Mouse (Mus musculus): Measurements from ENCODE around the gene Rcor1.

The Rcor1 gene

GRCm38 (mm10) chr12:111038976-111039612 is at the start of gene Rcor1:
Gene Rcor1, plus strand, starts transcription at chr12:111039351.
- in situ Hi-C loops (cut with MboI; ENCODE audit: unreplicated experiment in 2 of 2): no loop called here

DNA sequence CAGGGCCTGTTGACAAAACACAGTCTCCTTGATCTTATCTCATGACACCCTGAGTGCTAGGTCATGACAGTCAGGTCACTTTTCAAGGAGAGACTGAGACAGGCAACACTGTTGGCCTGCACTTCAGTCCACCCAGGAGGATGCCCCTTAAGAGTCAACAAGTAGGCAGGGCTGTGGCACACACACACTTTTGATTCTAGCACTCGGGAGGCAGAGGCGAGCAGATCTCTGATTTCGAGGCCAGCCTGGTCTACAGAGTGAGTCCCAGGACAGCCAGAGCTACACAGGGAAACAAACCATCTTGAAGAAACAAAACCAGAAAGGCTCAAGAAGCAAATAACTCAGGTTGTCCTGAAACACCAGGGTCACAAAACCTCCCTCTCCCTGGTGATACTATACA is 49.7 kb upstream of the Rcor1 start:
- in situ Hi-C loops (cut with MboI; ENCODE audit: unreplicated experiment in 2 of 2): loop anchor here in 1 of 2 experiments (10.0 kb wide), 1 partner anchor 145 kb away; the partner anchor contains the start of gene Mok

GRCm38 (mm10) chr12:110990500-110990899 is 48.7 kb upstream of the Rcor1 start:
- in situ Hi-C loops (cut with MboI; ENCODE audit: unreplicated experiment in 2 of 2): loop anchor here (5.0 to 10.0 kb wide), 3 partner anchors 53 to 396 kb away; no protein-coding TSS in a partner anchor

GRCm38 (mm10) chr12:110991361-110992127 is 47.6 kb upstream of the Rcor1 start:
- in situ Hi-C loops (cut with MboI; ENCODE audit: unreplicated experiment in 2 of 2): loop anchor here (5.0 to 10.0 kb wide), 3 partner anchors 54 to 397 kb away; no protein-coding TSS in a partner anchor

DNA sequence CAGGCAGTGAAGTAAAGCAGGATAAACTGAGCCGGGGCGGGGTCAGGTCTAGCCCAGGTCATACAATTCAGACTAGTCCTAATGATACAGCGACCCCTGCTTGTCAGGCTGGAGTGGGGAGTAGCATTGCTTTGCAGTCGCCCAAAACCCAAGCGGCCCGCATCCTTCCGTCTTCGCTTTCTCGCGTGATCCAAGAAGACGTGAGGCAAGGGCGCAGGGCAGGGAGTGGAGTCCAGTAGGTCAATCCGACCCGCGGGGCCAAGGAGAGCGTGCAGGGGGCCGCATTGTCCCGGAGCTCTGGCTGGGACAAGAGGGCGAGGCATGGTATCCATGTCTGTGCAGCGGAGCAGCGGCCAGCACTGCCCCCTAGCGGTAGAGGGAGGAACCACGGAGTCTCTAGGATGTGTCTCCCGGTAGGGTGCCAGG is 47.0 kb upstream of the Rcor1 start:
- in situ Hi-C loops (cut with MboI; ENCODE audit: unreplicated experiment in 2 of 2): loop anchor here (5.0 to 10.0 kb wide), 3 partner anchors 55 to 397 kb away; no protein-coding TSS in a partner anchor

GRCm38 (mm10) chr12:110992771-110993170 is 46.4 kb upstream of the Rcor1 start:
- in situ Hi-C loops (cut with MboI; ENCODE audit: unreplicated experiment in 2 of 2): loop anchor here (5.0 to 10.0 kb wide), 3 partner anchors 55 to 398 kb away; no protein-coding TSS in a partner anchor

GRCm38 (mm10) chr12:110993226-110993625 is 45.9 kb upstream of the Rcor1 start:
- in situ Hi-C loops (cut with MboI; ENCODE audit: unreplicated experiment in 2 of 2): loop anchor here (5.0 to 10.0 kb wide), 3 partner anchors 56 to 398 kb away; no protein-coding TSS in a partner anchor

DNA sequence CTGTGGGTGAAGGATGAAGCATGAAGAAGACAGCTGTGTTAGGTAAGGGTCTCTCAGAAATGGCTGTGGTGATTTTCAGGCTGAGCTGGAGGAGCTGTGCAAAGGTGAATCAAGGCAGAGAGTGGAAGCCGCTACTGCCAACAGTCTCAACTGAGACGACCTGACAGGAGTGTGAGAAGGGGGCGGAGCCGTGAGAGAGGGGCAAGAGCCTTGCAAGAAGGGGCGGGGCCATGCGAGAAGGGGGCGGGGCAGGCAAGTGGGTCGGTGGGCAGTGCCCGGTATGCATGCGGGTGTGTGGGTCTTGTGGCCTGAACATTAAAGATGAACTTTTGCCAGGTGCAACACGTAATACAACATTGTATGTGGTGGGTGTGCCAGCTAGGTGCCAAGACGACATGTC is 44.5 kb upstream of the Rcor1 start:
- in situ Hi-C loops (cut with MboI; ENCODE audit: unreplicated experiment in 2 of 2): loop anchor here (5.0 to 10.0 kb wide), 3 partner anchors 57 to 400 kb away; no protein-coding TSS in a partner anchor

DNA sequence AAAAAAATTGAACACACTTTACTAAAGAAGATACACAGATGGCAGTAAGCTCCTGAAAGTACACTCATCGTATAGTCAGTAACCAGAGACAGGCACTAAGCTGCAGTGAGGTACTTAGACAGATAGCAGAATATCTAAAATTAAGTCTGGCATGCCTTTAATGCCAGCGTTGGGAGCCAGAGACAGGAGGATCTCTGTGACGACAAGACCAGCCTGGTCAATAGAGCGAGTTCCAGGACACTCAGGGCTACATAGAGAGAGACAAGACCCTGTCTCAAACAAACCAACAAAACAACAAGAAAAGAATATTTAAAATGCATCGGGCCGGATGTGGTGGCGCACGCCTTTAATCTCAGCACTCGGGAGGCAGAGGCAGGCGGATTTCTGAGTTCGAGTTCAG is 41.1 kb upstream of the Rcor1 start:
- in situ Hi-C loops (cut with MboI; ENCODE audit: unreplicated experiment in 2 of 2): loop anchor here in 1 of 2 experiments (10.0 kb wide), 1 partner anchor 403 kb away; no protein-coding TSS in a partner anchor

GRCm38 (mm10) chr12:110999820-111000219 is 39.3 kb upstream of the Rcor1 start:
- in situ Hi-C loops (cut with MboI; ENCODE audit: unreplicated experiment in 2 of 2): loop anchor here in 1 of 2 experiments (10.0 kb wide), 1 partner anchor 405 kb away; no protein-coding TSS in a partner anchor

GRCm38 (mm10) chr12:111000956-111001355 is 38.2 kb upstream of the Rcor1 start:
- in situ Hi-C loops (cut with MboI; ENCODE audit: unreplicated experiment in 2 of 2): no loop called here

DNA sequence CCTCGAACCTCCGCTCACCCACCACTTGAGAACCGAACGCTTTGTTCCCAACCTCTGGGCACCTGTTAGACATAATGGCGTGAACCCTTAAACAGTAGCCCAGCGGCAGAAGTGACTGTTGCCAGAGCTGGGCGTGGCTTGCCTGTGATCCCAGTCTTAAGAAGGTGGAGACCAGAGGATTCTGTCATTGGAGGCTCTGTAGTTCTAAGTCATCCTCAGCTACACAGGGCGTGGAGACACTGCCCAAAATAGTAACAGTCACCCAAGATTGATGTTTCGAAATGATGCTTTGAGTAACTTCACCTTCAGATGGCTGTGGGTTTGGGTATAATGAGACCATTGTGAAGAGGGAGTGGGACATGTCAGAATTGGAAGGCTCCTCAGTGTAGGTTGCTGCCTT is 35.0 kb upstream of the Rcor1 start:
- in situ Hi-C loops (cut with MboI; ENCODE audit: unreplicated experiment in 2 of 2): no loop called here

- in situ Hi-C loops (cut with MboI; ENCODE audit: unreplicated experiment in 2 of 2): no loop called here
These were observed 33.3 kb upstream of the Rcor1 start for GRCm38 (mm10) chr12:111005803-111006202.

DNA sequence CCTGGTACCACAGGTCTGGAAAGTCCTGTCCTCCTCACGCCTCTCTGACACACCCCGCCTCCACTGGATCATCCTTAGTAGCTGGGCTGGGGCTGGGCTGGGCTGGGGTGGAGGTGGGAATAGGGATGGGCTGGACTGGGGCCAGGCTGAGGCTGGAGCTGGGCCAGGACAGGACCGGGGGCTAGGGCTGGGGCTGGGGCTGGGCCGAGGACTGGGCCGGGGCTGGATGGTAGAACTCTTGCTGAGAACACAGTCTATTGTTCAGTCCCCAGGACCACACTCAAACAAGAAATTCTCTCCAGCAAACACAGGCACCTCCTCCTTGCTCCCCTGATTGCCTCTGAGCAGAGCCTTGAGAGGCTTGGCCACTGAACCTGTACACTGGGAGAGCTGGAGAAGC is 32.8 kb upstream of the Rcor1 start:
- in situ Hi-C loops (cut with MboI; ENCODE audit: unreplicated experiment in 2 of 2): no loop called here

DNA sequence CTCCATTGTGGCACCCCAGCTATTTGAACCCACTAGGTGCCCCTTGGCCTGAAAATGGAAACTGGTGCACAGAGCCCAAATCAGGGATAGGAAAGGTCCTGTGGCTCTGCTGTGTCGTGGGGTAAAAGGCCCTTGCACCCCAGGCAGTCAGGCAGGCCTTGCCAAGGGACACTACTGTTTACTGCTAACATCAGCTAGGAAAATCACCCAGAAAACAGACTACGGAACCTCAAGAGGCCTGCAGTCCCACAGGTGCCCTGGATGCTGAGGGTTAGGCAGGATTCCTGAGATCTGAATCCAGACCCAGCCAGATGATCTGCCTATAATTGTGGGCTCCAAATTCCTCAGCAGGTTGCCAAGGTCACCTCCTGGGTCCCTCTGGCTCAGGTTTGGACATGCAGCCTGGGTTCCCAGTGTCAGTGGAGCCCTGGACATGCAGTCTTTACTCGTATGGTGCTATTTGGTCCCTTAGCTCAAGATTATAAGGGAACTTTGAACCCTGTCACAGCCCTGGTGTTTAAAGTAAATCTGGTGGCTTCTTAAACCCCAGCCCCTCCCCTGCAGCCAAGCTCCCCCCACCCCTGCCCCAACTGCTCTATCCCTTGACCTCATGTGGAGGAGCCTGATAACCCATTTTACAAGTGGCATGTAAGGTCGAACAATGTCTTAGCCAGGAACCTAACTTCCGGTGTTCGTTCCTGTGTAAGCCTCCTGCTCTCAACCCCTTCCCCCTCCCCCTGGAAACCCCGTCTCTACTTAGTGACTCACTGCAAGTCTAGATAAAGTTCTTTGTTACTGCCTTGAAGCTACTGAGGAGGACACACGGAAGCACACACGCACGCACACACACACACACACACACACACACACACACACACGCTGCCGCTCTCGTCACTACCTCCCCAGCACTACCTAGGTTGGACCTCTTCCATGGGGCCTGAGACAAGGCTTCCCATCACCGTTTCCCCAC is 31.7 kb upstream of the Rcor1 start:
- in situ Hi-C loops (cut with MboI; ENCODE audit: unreplicated experiment in 2 of 2): no loop called here

- in situ Hi-C loops (cut with MboI; ENCODE audit: unreplicated experiment in 2 of 2): no loop called here
These were observed 30.4 kb upstream of the Rcor1 start for GRCm38 (mm10) chr12:111008500-111009490.

GRCm38 (mm10) chr12:111009615-111010257 is 29.4 kb upstream of the Rcor1 start:
- in situ Hi-C loops (cut with MboI; ENCODE audit: unreplicated experiment in 2 of 2): loop anchor here in 1 of 2 experiments (10.0 kb wide), 1 partner anchor 595 kb away; no protein-coding TSS in a partner anchor

- in situ Hi-C loops (cut with MboI; ENCODE audit: unreplicated experiment in 2 of 2): loop anchor here in 1 of 2 experiments (10.0 kb wide), 1 partner anchor 602 kb away; no protein-coding TSS in a partner anchor
These were observed 22.3 kb upstream of the Rcor1 start for GRCm38 (mm10) chr12:111016807-111017206.
